Mouse (Mus musculus) heart, postnatal 0 days (tissue): ENCODE data around the gene Olfr1158. TPM values are rescaled to one million over a fixed set of nuclear protein-coding genes. Genes with fewer than 3 reads are reported as not detected.

ENCODE experiments used
- ATAC-seq: fragments of 200-750 bp; cut with Nextera tagmentation; 2 replicates; pipeline ENCODE4 v1.8.0; 2017; ENCODE audit warnings: low read depth, moderate number of reproducible peaks, moderate library complexity; ENCODE audit not compliant: insufficient read depth
- DNase-seq: peaks from one replicate; pipeline ENCODE4 v3.0.0-alpha.2; 2016; ENCODE audit warnings: low spot score
- H3K27ac ChIP-seq: fragments of 300-500 bp; sonication (generic); 2 replicates; pipeline ENCODE4 v1.5.1; 2014; ENCODE audit warnings: low read depth, mild to moderate bottlenecking
- H3K27me3 ChIP-seq: fragments of 300-500 bp; sonication (generic); 2 replicates; pipeline ENCODE4 v1.6.1; 2014; ENCODE audit warnings: low read length, mixed read lengths; ENCODE audit not compliant: control insufficient read depth, insufficient read depth
- H3K36me3 ChIP-seq: fragments of 300-500 bp; sonication (generic); replicated peaks from 2 replicates; pipeline ENCODE4 v1.6.1; 2014; ENCODE audit warnings: low read length, mixed read lengths; ENCODE audit not compliant: control insufficient read depth, insufficient read depth
- H3K4me1 ChIP-seq: fragments of 300-500 bp; sonication (generic); 2 replicates; pipeline ENCODE4 v1.6.1; 2014; ENCODE audit warnings: antibody characterized with exemption; ENCODE audit not compliant: control insufficient read depth, insufficient read depth
- H3K4me2 ChIP-seq: fragments of 300-500 bp; sonication (generic); 2 replicates; pipeline ENCODE4 v1.6.1; 2014; ENCODE audit warnings: low read depth, mild to moderate bottlenecking, low read length, moderate library complexity
- H3K4me3 ChIP-seq: fragments of 300-500 bp; sonication (generic); 2 replicates; pipeline ENCODE4 v1.5.1; 2014; ENCODE audit warnings: low read depth, low read length
- H3K9ac ChIP-seq: fragments of 300-500 bp; sonication (generic); replicated peaks from 2 replicates; pipeline ENCODE4 v1.6.1; 2014; ENCODE audit warnings: low read depth, low read length, mixed read lengths
- H3K9me3 ChIP-seq: fragments of 300-500 bp; sonication (generic); replicated peaks from 2 replicates; pipeline ENCODE4 v1.6.1; 2016; ENCODE audit warnings: low read length; ENCODE audit not compliant: control insufficient read depth
- CTCF ChIP-seq: IDR thresholded peaks from 2 replicates; pipeline ENCODE4 v1.5.1; 2016; ENCODE audit warnings: antibody characterized with exemption, control low read depth, low read depth
- EP300 ChIP-seq: IDR thresholded peaks from 2 replicates; pipeline ENCODE4 v1.6.1; 2016; ENCODE audit warnings: antibody characterized with exemption, low read depth
- WGBS: fragments of 180-500 bp; shearing (Covaris S2); extraction: QIAGEN DNeasy Blood & Tissue Kit; methylation state at CpG from one replicate; pipeline ENCODE4 v1.1.7; 2014; 5-methylcytosine and 5-hydroxymethylcytosine counted together
- polyA plus RNA-seq: library from polyadenylated mRNA; unstranded; fragments of >200 nt; fragmentation: Nextera tagmentation; extraction: Ambion mirVana; gene quantifications from 2 replicates; pipeline ENCODE4 v1.2.1, GENCODE M21; 2015
- total RNA-seq: library from RNA; depleted of rRNA; stranded (reverse); fragments of >200 nt; gene quantifications from 2 replicates; pipeline ENCODE4 v1.2.3, GENCODE M21; 2014; ENCODE audit warnings: low replicate concordance; rRNA removed

Gene Olfr1158
- total RNA-seq (not detected in 2 replicates), polyA plus RNA-seq (not detected in 2 replicates)

- no peak for DNase-seq
Observed at GRCm38 (mm10) chr2:87989813-87990212, at the start of gene Olfr1158. TSS of gene Olfr1158 (plus strand) at chr2:87990113.

GRCm38 (mm10) chr2:87945037-87945436 is 44.9 kb upstream of the Olfr1158 start, which contains the start of gene Olfr1155:
TSS of gene Olfr1155 (minus strand) at chr2:87945137.
- no peak within 1 kb of the TSS for H3K4me2 ChIP-seq
- no peaks in the 10 kb centered on the region for H3K4me1 ChIP-seq
- H3K27ac ChIP-seq = no peak within 1 kb of the TSS
- no peaks in the 10 kb centered on the region for H3K27me3 ChIP-seq
- DNase-seq (no peak), ATAC-seq (no peak)
- no peak within 1 kb of the TSS for H3K4me3 ChIP-seq
- no peaks in the 10 kb centered on the region for H3K9me3 ChIP-seq
- WGBS = 91% methylated on average over 1 of the region's 1 CpGs
- no peaks in the 10 kb centered on the region for H3K36me3 ChIP-seq
- no peak within 1 kb of the TSS for H3K9ac ChIP-seq
- TF ChIP-seq CTCF (no peak), EP300 (no peak)

More at GRCm38 (mm10) chr2:87989813-87990212, at the start of gene Olfr1158:
- Histone ChIP-seq H3K4me3 (no peak within 1 kb of the TSS), H3K36me3 (no peaks in the 10 kb centered on the region), H3K9me3 (no peaks in the 10 kb centered on the region), H3K27ac (no peak within 1 kb of the TSS), H3K4me1 (no peaks in the 10 kb centered on the region), H3K4me2 (no peak within 1 kb of the TSS), H3K9ac (no peak within 1 kb of the TSS), H3K27me3 (no peaks in the 10 kb centered on the region)
- TF ChIP-seq CTCF (no peak), EP300 (no peak)
- no peak for ATAC-seq

GRCm38 (mm10) chr2:87953000-87953399 is 36.9 kb upstream of the Olfr1158 start, which contains the start of gene Olfr1156:
TSS of gene Olfr1156 (minus strand) at chr2:87953100.
- TF ChIP-seq CTCF = no peak
- no peak for TF ChIP-seq EP300
- no peaks in the 10 kb centered on the region for H3K4me1 ChIP-seq
- H3K4me3 ChIP-seq = no peak within 1 kb of the TSS

GRCm38 (mm10) chr2:87968199-87968598 is 21.7 kb upstream of the Olfr1158 start, which contains the start of gene Olfr1157:
TSS of gene Olfr1157 (minus strand) at chr2:87968299.
- H3K4me2 ChIP-seq = no peak within 1 kb of the TSS
- H3K27ac ChIP-seq = no peak within 1 kb of the TSS
- H3K9ac ChIP-seq = no peak within 1 kb of the TSS
- no peak within 1 kb of the TSS for H3K4me3 ChIP-seq
- no peak for TF ChIP-seq CTCF
- TF ChIP-seq EP300 = no peak
- no peaks in the 10 kb centered on the region for H3K4me1 ChIP-seq
- no peak for ATAC-seq
- no peaks in the 10 kb centered on the region for H3K27me3 ChIP-seq
- no peaks in the 10 kb centered on the region for H3K36me3 ChIP-seq
- WGBS = 86% methylated on average over 4 of the region's 4 CpGs
- DNase-seq = no peak
- no peaks in the 10 kb centered on the region for H3K9me3 ChIP-seq

More at GRCm38 (mm10) chr2:87953000-87953399, 36.9 kb upstream of the Olfr1158 start, which contains the start of gene Olfr1156:
- Histone ChIP-seq H3K36me3 (no peaks in the 10 kb centered on the region), H3K27me3 (no peaks in the 10 kb centered on the region), H3K4me2 (no peak within 1 kb of the TSS), H3K9me3 (no peaks in the 10 kb centered on the region), H3K9ac (no peak within 1 kb of the TSS), H3K27ac (no peak within 1 kb of the TSS)
- DNase-seq = no peak
- ATAC-seq = no peak

- Histone ChIP-seq H3K4me3 (no peak within 1 kb of the TSS), H3K4me2 (no peak within 1 kb of the TSS), H3K9ac (no peak within 1 kb of the TSS), H3K36me3 (no peaks in the 10 kb centered on the region), H3K27me3 (no peaks in the 10 kb centered on the region), H3K27ac (no peak within 1 kb of the TSS), H3K9me3 (no peaks in the 10 kb centered on the region), H3K4me1 (no peaks in the 10 kb centered on the region)
- 50% methylated on average over 3 of the region's 3 CpGs for WGBS
- ATAC-seq (no peak), DNase-seq (no peak)
- TF ChIP-seq CTCF = no peak
- no peak for TF ChIP-seq EP300
Observed at GRCm38 (mm10) chr2:87974563-87974962, 15.3 kb upstream of the Olfr1158 start, which contains the start of gene Olfr74. TSS of gene Olfr74 (minus strand) at chr2:87974663.
